Mouse (Mus musculus) heart, embryonic 11.5 days (tissue): Measurements from ENCODE around the gene Atg4c. TPM values are rescaled to one million over a fixed set of nuclear protein-coding genes. Genes with fewer than 3 reads are reported as not detected.

Experiments used
- ATAC-seq: fragments of 200-750 bp; cut with Nextera tagmentation; replicated peaks from 2 replicates; pipeline ENCODE4 v1.8.0; 2017; ENCODE audit warnings: moderate library complexity; ENCODE audit not compliant: insufficient number of reproducible peaks, low FRiP score, low TSS enrichment
- H3K27ac ChIP-seq: fragments of 300-500 bp; sonication (generic); 2 replicates; pipeline ENCODE4 v1.5.1; 2014; ENCODE audit warnings: mild to moderate bottlenecking, low read depth, low read length
- H3K27me3 ChIP-seq: fragments of 300-500 bp; sonication (generic); 2 replicates; pipeline ENCODE4 v1.6.1; 2014; ENCODE audit warnings: mild to moderate bottlenecking, low read length, mixed read lengths; ENCODE audit not compliant: control insufficient read depth, insufficient read depth
- H3K36me3 ChIP-seq: fragments of 300-500 bp; sonication (generic); 2 replicates; pipeline ENCODE4 v1.6.1; 2014; ENCODE audit warnings: mild to moderate bottlenecking, low read length, moderate library complexity, mixed read lengths; ENCODE audit not compliant: control insufficient read depth, insufficient read depth
- H3K4me1 ChIP-seq: fragments of 300-500 bp; sonication (generic); 2 replicates; pipeline ENCODE4 v1.6.1; 2014; ENCODE audit warnings: low read length; ENCODE audit not compliant: control insufficient read depth, insufficient read depth
- H3K4me2 ChIP-seq: fragments of 300-500 bp; sonication (generic); 2 replicates; pipeline ENCODE4 v1.6.1; 2014; ENCODE audit warnings: mild to moderate bottlenecking, moderate library complexity
- H3K4me3 ChIP-seq: fragments of 300-500 bp; sonication (generic); 2 replicates; pipeline ENCODE4 v1.5.1; 2014; ENCODE audit warnings: low read depth, low read length
- H3K9ac ChIP-seq: fragments of 300-500 bp; sonication (generic); 2 replicates; pipeline ENCODE4 v1.6.1; 2014; ENCODE audit warnings: mild to moderate bottlenecking, low read depth, low read length, moderate library complexity
- H3K9me3 ChIP-seq: fragments of 300-500 bp; sonication (generic); replicated peaks from 2 replicates; pipeline ENCODE4 v1.6.1; 2016; ENCODE audit warnings: low read length; ENCODE audit not compliant: control insufficient read depth
- WGBS: fragments of 180-500 bp; shearing (Covaris S2); extraction: QIAGEN DNeasy Blood & Tissue Kit; methylation state at CpG from one replicate; pipeline ENCODE4 v1.1.7; 2014; ENCODE audit not compliant: insufficient replicate concordance; 5-methylcytosine and 5-hydroxymethylcytosine counted together
- polyA plus RNA-seq: library from polyadenylated mRNA; unstranded; fragments of >200 nt; fragmentation: Nextera tagmentation; extraction: Ambion mirVana; gene quantifications from 2 replicates; pipeline ENCODE4 v1.2.1, GENCODE M21; 2014

Atg4c gene
- polyA plus RNA-seq, 1 experiment from 2014 or later = 11.0 TPM

GRCm38 (mm10) chr4:99224790-99225189, 31.1 kb downstream of the Atg4c start:
- H3K27ac ChIP-seq = no peak overlapping the region
- H3K27me3 ChIP-seq = no peaks in the 10 kb centered on the region
- no peak overlapping the region for H3K4me3 ChIP-seq
- H3K36me3 ChIP-seq = no peaks in the 10 kb centered on the region
- no peaks in the 10 kb centered on the region for H3K4me1 ChIP-seq
- H3K9me3 ChIP-seq = no peaks in the 10 kb centered on the region
- WGBS = 78% methylated on average over 2 of the region's 2 CpGs
- no peak overlapping the region for H3K4me2 ChIP-seq
- ATAC-seq = no peak
- no peak overlapping the region for H3K9ac ChIP-seq

- no peak overlapping the region for H3K4me2 ChIP-seq
- no peaks in the 10 kb centered on the region for H3K4me1 ChIP-seq
- 62% methylated on average over 6 of the region's 6 CpGs for WGBS
- H3K36me3 ChIP-seq = no peaks in the 10 kb centered on the region
- no peak overlapping the region for H3K4me3 ChIP-seq
- no peak overlapping the region for H3K27ac ChIP-seq
- no peaks in the 10 kb centered on the region for H3K27me3 ChIP-seq
- ATAC-seq = no peak
- H3K9me3 ChIP-seq = no peaks in the 10 kb centered on the region
- H3K9ac ChIP-seq = no peak overlapping the region
Observed at GRCm38 (mm10) chr4:99227226-99227625, 33.5 kb downstream of the Atg4c start.

DNA sequence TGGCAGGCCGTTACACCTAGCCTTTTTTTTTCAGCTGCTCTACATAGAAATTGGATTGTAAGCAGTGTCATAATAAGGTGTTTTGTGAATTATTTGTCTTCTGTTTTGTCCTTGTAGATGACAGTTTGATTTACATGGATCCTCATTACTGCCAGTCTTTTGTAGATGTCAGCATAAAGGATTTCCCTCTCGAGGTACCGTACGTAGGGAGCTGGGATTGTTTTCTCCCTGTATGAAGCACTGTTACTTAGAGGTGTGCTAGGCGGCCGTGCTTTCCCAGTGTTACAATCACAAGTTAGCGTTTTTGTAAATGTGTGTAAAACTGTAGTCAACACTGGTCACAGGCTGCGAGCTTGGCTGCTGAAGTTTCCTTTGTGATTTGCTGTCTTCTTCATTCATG, 35.6 kb downstream of the Atg4c start:
- WGBS = 87% methylated on average over 8 of the region's 8 CpGs
- no peak overlapping the region for H3K4me3 ChIP-seq
- no peaks in the 10 kb centered on the region for H3K36me3 ChIP-seq
- H3K27ac ChIP-seq = no peak overlapping the region
- H3K4me2 ChIP-seq = no peak overlapping the region
- no peaks in the 10 kb centered on the region for H3K4me1 ChIP-seq
- H3K27me3 ChIP-seq = no peaks in the 10 kb centered on the region
- no peaks in the 10 kb centered on the region for H3K9me3 ChIP-seq
- ATAC-seq = no peak
- H3K9ac ChIP-seq = no peak overlapping the region

- H3K9ac ChIP-seq = no peak overlapping the region
- H3K4me1 ChIP-seq = no peaks in the 10 kb centered on the region
- H3K36me3 ChIP-seq = no peaks in the 10 kb centered on the region
- H3K9me3 ChIP-seq = no peaks in the 10 kb centered on the region
- H3K4me3 ChIP-seq = no peak overlapping the region
- WGBS = 88% methylated on average over 8 of the region's 8 CpGs
- H3K27ac ChIP-seq = no peak overlapping the region
- no peak for ATAC-seq
- no peaks in the 10 kb centered on the region for H3K27me3 ChIP-seq
- H3K4me2 ChIP-seq = no peak overlapping the region
Observed at GRCm38 (mm10) chr4:99235203-99235856, 41.6 kb downstream of the Atg4c start.

GRCm38 (mm10) chr4:99238305-99238704, 44.6 kb downstream of the Atg4c start:
- 86% methylated on average over 2 of the region's 2 CpGs for WGBS
- H3K9me3 ChIP-seq = no peaks in the 10 kb centered on the region
- no peak for ATAC-seq
- no peak overlapping the region for H3K27ac ChIP-seq
- no peak overlapping the region for H3K9ac ChIP-seq
- H3K27me3 ChIP-seq = no peaks in the 10 kb centered on the region
- H3K4me1 ChIP-seq = no peaks in the 10 kb centered on the region
- H3K36me3 ChIP-seq = no peaks in the 10 kb centered on the region
- no peak overlapping the region for H3K4me3 ChIP-seq
- H3K4me2 ChIP-seq = no peak overlapping the region

DNA sequence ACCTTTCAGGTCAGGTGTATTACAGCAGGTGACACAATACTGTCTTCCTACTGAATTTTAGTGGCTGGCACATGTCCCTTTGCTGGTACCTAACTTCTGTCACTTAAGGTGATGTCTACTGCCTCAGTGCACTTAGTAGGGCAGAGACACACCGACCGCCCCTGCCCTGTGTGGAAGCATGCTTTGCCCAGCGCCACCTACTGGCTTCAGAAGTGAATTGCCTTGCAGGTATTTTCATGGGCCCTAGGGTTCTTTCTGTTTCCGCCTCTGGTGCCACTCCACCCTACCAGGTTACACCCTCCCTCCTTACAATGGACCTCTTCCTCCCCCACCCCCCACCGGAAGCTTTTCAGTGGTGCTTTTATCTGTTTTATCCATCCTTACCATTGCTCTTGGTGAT, 47.9 kb downstream of the Atg4c start:
- Histone ChIP-seq H3K9ac (no peak overlapping the region), H3K9me3 (no peaks in the 10 kb centered on the region), H3K4me3 (no peak overlapping the region), H3K36me3 (no peaks in the 10 kb centered on the region), H3K4me2 (no peak overlapping the region), H3K27me3 (no peaks in the 10 kb centered on the region), H3K4me1 (no peaks in the 10 kb centered on the region), H3K27ac (no peak overlapping the region)
- ATAC-seq = no peak
- 52% methylated on average over 5 of the region's 5 CpGs for WGBS

DNA sequence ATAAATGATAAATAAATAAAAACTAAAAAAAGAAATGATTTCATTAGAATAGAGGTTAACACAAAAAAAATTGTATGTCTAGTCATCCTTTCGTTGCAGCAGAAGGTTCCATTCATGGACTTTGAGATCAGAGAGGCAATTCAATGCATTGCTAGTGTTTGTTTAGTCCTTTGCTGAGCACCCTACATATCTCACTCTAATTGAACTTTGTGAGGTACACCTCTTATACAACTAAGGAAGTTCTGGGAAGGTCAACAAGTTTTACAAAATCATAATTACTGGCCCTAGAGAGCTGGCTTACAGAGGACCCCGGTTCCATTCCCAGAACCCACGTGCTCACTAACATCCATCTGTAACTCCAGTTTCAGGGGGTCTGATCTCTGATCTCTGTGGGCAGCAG, 55.6 kb downstream of the Atg4c start:
- Histone ChIP-seq H3K4me3 (no peak overlapping the region), H3K4me1 (no peaks in the 10 kb centered on the region), H3K27ac (no peak overlapping the region), H3K9me3 (no peaks in the 10 kb centered on the region), H3K36me3 (no peaks in the 10 kb centered on the region), H3K9ac (no peak overlapping the region), H3K27me3 (no peaks in the 10 kb centered on the region), H3K4me2 (no peak overlapping the region)
- 90% methylated on average over 3 of the region's 3 CpGs for WGBS
- no peak for ATAC-seq

DNA sequence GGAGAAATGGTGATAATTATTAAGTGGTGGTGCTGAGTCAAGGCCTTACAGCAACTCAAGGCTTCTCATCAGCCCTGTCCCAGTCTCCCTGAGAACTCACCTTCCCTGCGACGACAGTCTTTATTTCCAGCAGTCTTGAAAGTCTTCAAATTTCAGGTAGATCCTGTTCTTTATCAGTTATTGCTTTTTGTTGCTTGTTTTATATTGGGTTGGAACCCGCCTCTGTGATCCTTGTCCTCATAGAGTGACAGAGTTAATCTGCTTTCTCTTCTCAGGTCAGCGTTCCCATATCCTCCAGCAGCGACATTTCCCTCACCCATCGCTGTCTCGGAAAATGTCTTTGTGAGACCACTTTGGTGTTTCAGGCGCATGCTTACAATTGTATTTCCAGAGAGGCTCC, 56.1 kb downstream of the Atg4c start:
- Histone ChIP-seq H3K27me3 (no peaks in the 10 kb centered on the region), H3K9me3 (no peaks in the 10 kb centered on the region), H3K27ac (no peak overlapping the region), H3K9ac (no peak overlapping the region), H3K4me3 (no peak overlapping the region), H3K36me3 (no peaks in the 10 kb centered on the region), H3K4me2 (no peak overlapping the region), H3K4me1 (no peaks in the 10 kb centered on the region)
- ATAC-seq = no peak
- 90% methylated on average over 8 of the region's 8 CpGs for WGBS

DNA sequence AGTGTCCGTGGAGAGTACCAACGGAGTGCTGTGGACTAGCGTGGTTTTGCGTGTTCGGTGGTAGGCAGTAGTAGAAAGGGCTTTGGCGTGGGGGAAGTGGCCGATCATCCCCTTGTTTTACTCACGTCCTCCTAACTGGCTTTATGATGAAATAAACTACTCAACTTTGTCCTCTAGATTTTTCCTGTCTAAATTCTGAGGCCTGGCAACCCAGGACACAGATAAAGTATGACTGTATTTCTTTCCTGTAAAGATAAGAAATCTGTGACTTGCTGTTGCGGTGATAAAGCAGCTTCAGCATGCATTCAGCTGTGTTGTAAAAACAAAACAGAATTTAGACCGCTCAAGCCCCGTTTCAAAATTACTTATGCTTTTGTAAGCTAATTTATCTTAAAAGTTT, 59.2 kb downstream of the Atg4c start:
- Histone ChIP-seq H3K4me2 (no peak overlapping the region), H3K4me1 (no peaks in the 10 kb centered on the region), H3K9me3 (no peaks in the 10 kb centered on the region), H3K9ac (no peak overlapping the region), H3K27me3 (no peaks in the 10 kb centered on the region), H3K4me3 (no peak overlapping the region), H3K27ac (no peak overlapping the region), H3K36me3 (no peaks in the 10 kb centered on the region)
- no peak for ATAC-seq
- 81% methylated on average over 11 of the region's 11 CpGs for WGBS
